Mouse (Mus musculus) layer of hippocampus, postnatal 25 days (tissue): ENCODE measurements at regions not wholly inside any gene's neighbourhood (a gene's known extent, or its start where the extent isn't known, plus 50 kb on each side); places are given as distances from the start of the nearest gene placed in this dataset.

ENCODE experiments used
- DNase-seq, 2 experiments: peaks; one replicate each; pipeline ENCODE4 v3.0.0; 2022; ENCODE audit warnings: mixed read lengths in 2 of 2, low spot score in 1 of 2; ENCODE audit errors: extremely low spot score in 1 of 2

DNA sequence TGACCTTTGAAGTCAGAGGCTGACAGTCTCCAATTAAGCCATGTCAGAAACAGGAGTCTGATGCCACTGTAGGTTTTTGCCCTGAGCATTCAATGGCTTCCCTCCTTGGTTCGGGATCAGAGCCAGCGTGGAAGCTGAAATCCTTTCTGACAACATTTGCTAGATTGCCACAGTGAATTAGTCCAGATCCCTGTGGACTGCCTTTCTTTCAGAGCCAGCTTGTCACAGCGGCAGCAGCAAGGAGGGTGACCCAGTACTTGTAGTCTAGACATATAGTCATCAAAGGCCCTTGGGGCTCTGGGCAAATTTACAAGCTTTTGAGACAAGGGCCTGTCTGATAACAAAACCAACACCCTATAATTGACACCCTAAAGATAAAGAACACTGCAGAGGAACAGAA lies 86.5 kb upstream of the Map3k7 start:
- DNase-seq = no peak

DNA sequence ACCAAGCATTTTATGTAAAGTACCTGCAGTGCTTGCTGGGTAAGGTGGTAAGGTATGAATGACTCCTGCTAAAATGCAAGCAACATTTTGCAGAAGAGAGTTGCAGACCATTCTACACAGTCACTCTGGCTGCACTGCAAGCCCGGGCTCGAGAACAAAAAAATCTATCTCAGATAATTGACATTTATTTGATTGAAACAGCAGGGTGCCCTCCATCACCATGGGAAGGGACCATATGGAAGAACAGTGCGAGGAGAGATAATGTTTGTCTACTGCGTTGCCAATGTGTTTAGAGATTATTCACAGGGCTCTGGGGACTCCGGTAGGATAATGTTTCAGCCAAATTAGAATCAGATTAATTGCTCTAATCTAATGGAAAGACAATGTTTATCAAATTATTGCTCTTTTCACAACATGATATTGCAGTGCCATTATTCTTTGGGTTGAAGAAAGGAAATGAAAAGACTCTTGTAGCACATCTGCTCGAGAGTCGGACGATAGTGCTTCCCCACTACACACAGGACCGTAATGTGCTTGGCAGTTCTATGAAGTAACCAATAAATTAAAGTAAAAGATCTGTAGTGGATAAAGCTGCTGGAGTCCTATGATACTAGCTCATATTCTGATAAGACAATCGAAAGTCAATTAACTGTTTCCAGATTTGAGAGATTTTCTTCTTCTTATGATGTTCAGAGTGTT lies 85.3 kb upstream of the Map3k7 start:
- no peak for DNase-seq

- no peak for DNase-seq
Measured at GRCm38 (mm10) chr4:31879192-31879585, 84.7 kb upstream of the Map3k7 start.

- DNase-seq = no peak
Measured at GRCm38 (mm10) chr4:31880213-31880612, 83.7 kb upstream of the Map3k7 start.

- DNase-seq = no peak
Measured at GRCm38 (mm10) chr4:31889673-31890072, 74.2 kb upstream of the Map3k7 start.

DNA sequence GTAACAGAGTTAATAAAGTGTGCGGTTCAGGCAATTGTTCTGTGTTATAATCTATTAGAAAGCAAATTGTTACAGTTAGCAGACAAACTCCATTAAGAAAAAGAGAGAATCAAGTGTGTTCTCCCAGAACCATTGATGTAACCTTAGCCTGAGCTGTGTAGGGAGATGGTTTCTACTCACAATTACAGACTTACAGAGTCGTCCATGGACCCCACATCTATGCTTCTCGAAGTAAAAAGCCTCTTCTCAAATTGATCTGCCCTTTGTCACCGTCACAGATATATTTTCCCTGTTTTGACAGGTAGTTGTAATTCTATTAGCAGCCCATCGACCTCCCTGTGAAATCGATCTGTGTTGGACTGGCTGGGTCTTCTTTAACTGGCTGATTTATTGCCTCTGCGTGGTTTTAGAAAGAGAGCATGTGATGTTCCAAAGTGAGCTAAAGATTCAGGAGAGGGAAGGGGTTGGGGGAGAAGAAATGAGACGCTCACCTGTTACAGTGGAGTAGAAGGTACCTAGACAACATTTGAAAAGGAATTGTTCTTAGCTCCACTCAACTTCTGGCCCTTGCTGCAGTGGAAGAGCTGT lies 54.7 kb upstream of the Map3k7 start:
- DNase-seq = no peak
